ENCODE assay signal across 21 mouse cellular contexts in the genomic region with DNA sequence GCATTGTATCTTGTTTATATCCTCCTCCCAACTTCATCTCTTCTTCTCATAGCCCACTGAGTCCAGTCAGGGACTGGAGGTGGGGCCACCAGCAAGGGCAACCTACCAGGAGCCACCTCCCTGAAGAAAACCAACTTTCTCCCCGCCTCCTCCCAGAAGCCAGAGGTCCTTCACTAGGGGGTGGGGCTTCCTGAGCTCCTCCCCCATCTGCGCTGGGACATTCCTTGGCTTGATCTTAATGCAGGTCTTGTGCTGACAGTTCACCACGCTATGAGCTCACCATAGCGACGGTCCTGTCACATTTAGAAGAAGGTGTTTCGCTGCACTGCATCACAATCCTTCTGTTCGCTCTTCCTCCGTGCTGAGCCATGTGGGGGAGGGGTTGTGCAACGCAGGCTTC.
DNase-seq lines count a peak whose midpoint lies in the region; ATAC-seq and TF ChIP-seq lines count a peak whose summit lies in the region.
"Had no signal": no experiment of that assay in that cellular context is flagged by ENCODE, and none has a peak within 500 bp of the region (broad histone marks: within the 10 kb centered on the region; RNA-seq: fewer than 3 reads in every experiment).

No protein-coding gene starts in this region.

- H3K27ac ChIP-seq in gastrocnemius, adult 2 months: peak overlapping the region; percentile 94
- H3K27ac ChIP-seq in testis, adult 2 months (ENCODE audit: control insufficient read depth, insufficient read depth, low read depth, low read length): no peak overlapping the region
- H3K27ac ChIP-seq: embryonic facial prominence, embryonic 10.5 days; forebrain, embryonic 10.5 days; heart, embryonic 13.5 days; hindbrain, embryonic 12.5 days had no signal

- H3K36me3 ChIP-seq in testis, adult 2 months (ENCODE audit: control insufficient read depth, insufficient read depth, low read length): no peaks in the 10 kb centered on the region
- H3K36me3 ChIP-seq: embryonic facial prominence, embryonic 10.5 days; forebrain, embryonic 10.5 days; heart, embryonic 13.5 days; hindbrain, embryonic 12.5 days had no signal

- peak overlapping the region; percentile 59 for H3K4me3 ChIP-seq in gastrocnemius, adult 2 months
- H3K4me3 ChIP-seq in testis, adult 2 months (ENCODE audit: control insufficient read depth, low read depth, low read length): no peak overlapping the region
- H3K4me3 ChIP-seq: embryonic facial prominence, embryonic 10.5 days; forebrain, embryonic 10.5 days; heart, embryonic 13.5 days; hindbrain, embryonic 12.5 days had no signal

- no peaks in the 10 kb centered on the region for H3K4me1 ChIP-seq in testis, adult 2 months (ENCODE audit: control insufficient read depth, insufficient read depth, low read length)
- H3K4me1 ChIP-seq: embryonic facial prominence, embryonic 10.5 days; heart, embryonic 13.5 days; hindbrain, embryonic 12.5 days had no signal

- no peaks in the 10 kb centered on the region for H3K27me3 ChIP-seq in testis, adult 2 months (ENCODE audit: control insufficient read depth, insufficient read depth, low read length)
- H3K27me3 ChIP-seq: hindbrain, embryonic 12.5 days had no signal

- TF ChIP-seq POLR2A in testis, adult 2 months (IDR thresholded peaks at IDR 0.05; ENCODE audit: control insufficient read depth, low read depth, low read length): 0 out of 2 replicates have a peak, but pooled peaks have one; percentile 33

- intact Hi-C loops in gastrocnemius, adult 2 months (cut with DNase I): loop anchor here (1.0 to 10.0 kb wide), 2 partner anchors 24 to 455 kb away; no protein-coding TSS in a partner anchor

- DNase-seq in gastrocnemius, adult 2 months: peak; percentile 86
- no peak for DNase-seq in gastrocnemius, postnatal 4 days (ENCODE audit: low spot score in 2 of 2)
- DNase-seq in testis, postnatal 14 days (ENCODE audit: low spot score): no peak
- peak; percentile 74 for DNase-seq in gastrocnemius, postnatal 25 days
- no peak for DNase-seq in urinary bladder, postnatal 10 days (ENCODE audit: low spot score)
- DNase-seq: adrenal gland, adult 8-10 months; adrenal gland, postnatal 36 days; cerebellum, adult 2 months; cerebellum, postnatal 10 days; heart, adult 11 months; heart, postnatal 36 days had no signal

- no peak for ATAC-seq in erythroid progenitor cell, adult 5-6 weeks (replicated peaks; ENCODE audit: low FRiP score, poor library complexity, severe bottlenecking)
- ATAC-seq: forebrain, embryonic 14.5 days; hindbrain, embryonic 16.5 days; inflammation-experienced regulatory T-cells, adult 6 months; Patski had no signal

- no peak for TF ChIP-seq CTCF in gastrocnemius, adult 2 months (IDR thresholded peaks at IDR 0.05)
- no peak for TF ChIP-seq CTCF in testis, adult 2 months (IDR thresholded peaks at IDR 0.05; ENCODE audit: control insufficient read depth, insufficient read depth, insufficient replicate concordance, low read depth, low read length)

Comparison
In these comparisons a context has a peak if more than half of its experiments do, and no peak if none do; other contexts are left out.
1. DNase-seq: peak in gastrocnemius, adult 2 months (single experiment) and gastrocnemius, postnatal 25 days (single experiment); none in gastrocnemius, postnatal 4 days (0 of 2), testis, postnatal 14 days (single experiment) and urinary bladder, postnatal 10 days (single experiment).